Mouse (Mus musculus) stomach, embryonic 15.5 days (tissue): ENCODE data around the gene C130050O18Rik. TPM values are rescaled to one million over a fixed set of nuclear protein-coding genes. Genes with fewer than 3 reads are reported as not detected.

Experiments used
- ATAC-seq: fragments of 200-750 bp; cut with Nextera tagmentation; 2 replicates; pipeline ENCODE4 v1.8.0; 2017; ENCODE audit warnings: low read depth, moderate number of reproducible peaks, moderate TSS enrichment; ENCODE audit not compliant: insufficient read depth, low FRiP score
- H3K27ac ChIP-seq: fragments of 300-500 bp; sonication (generic); 2 replicates; pipeline ENCODE4 v1.5.1; 2015; ENCODE audit warnings: mild to moderate bottlenecking, inconsistent platforms
- H3K27me3 ChIP-seq: fragments of 300-500 bp; sonication (generic); replicated peaks from 2 replicates; pipeline ENCODE4 v1.6.1; 2015; ENCODE audit warnings: inconsistent platforms
- H3K36me3 ChIP-seq: fragments of 300-500 bp; sonication (generic); 2 replicates; pipeline ENCODE4 v1.6.1; 2015; ENCODE audit warnings: inconsistent platforms
- H3K4me1 ChIP-seq: fragments of 300-500 bp; sonication (generic); 2 replicates; pipeline ENCODE4 v1.6.1; 2015; ENCODE audit warnings: inconsistent platforms
- H3K4me2 ChIP-seq: fragments of 300-500 bp; sonication (generic); 2 replicates; pipeline ENCODE4 v1.6.1; 2015; ENCODE audit warnings: mild to moderate bottlenecking, inconsistent platforms
- H3K4me3 ChIP-seq: fragments of 300-500 bp; sonication (generic); replicated peaks from 2 replicates; pipeline ENCODE4 v1.5.1; 2015; ENCODE audit warnings: inconsistent platforms
- H3K9ac ChIP-seq: fragments of 300-500 bp; sonication (generic); 2 replicates; pipeline ENCODE4 v1.6.1; 2015; ENCODE audit warnings: inconsistent platforms
- H3K9me3 ChIP-seq: fragments of 300-500 bp; sonication (generic); 2 replicates; pipeline ENCODE4 v1.6.1; 2016; ENCODE audit warnings: inconsistent platforms
- WGBS: fragments of 180-500 bp; shearing (Covaris S2); methylation state at CpG from one replicate; pipeline ENCODE4 v1.1.7; 2015; 5-methylcytosine and 5-hydroxymethylcytosine counted together
- polyA plus RNA-seq: library from polyadenylated mRNA; unstranded; fragments of >200 nt; fragmentation: Nextera tagmentation; extraction: Ambion mirVana; gene quantifications from 2 replicates; pipeline ENCODE4 v1.2.1, GENCODE M21; 2015

Gene C130050O18Rik
- 0.72 and 1.1 TPM in 2 replicates for polyA plus RNA-seq

DNA sequence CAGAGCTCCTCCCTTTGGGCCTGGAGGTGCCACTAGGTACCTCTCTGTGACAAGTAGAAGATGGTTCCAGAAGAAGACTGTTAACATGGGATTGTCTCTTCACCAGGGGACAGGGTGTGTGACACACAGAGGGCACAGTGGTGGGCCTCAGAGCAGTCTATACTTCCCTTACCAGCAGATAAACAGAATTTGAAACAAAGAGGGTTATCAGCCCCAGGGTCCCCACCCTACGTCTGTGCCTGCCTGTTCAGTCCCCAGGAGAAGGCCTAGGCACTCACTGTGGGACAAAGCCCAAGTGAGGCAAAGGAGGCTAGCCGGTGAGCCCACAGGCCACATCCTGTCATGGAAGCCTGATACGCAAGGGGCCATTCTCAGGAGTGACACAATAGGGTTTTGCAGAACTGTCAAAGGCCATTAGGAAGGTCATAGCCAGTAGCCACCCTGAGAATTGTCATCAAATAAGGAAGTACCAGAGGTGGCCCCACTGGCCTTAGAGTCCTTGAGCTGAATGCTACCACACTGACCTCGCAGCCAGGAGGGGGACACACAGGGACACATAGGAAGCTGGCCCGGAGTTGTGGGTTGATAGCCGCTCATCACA, at the start of gene C130050O18Rik:
TSS of gene C130050O18Rik (plus strand) at position 480 of the 601 bp plus-strand sequence.
- Histone ChIP-seq H3K4me1 (peaks cover 7% of the 10 kb centered on the region; the same call in 1 of the 2 replicates), H3K4me2 (no peak within 1 kb of the TSS), H3K27ac (0 out of 2 replicates have a peak within 1 kb of the TSS, but pooled peaks have one; percentile 23), H3K4me3 (no peak within 1 kb of the TSS), H3K9me3 (no peaks in the 10 kb centered on the region), H3K36me3 (no peaks in the 10 kb centered on the region), H3K27me3 (no peaks in the 10 kb centered on the region), H3K9ac (no peak within 1 kb of the TSS)
- ATAC-seq, result no peak
- WGBS, result 77% methylated on average over 6 of the region's 6 CpGs

DNA sequence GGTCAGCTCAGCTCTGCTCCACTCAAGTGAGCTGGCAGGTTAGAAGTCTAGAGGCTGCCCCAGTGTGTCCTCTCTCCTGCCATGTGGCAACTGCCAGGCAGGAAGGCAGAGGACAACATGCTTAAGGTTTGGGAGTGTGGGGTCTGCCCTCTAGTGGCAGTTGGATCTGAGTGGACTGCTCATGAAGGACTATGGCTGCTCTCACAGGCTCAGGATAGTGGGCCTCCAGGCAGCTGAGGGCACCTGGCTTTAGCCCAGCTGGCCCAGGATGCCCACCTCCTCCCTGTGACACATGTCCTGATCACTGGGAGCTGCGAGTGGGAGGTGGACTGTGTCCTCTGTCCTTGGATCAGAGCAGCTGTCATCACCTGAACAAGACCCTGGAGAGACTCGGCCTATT, 46.4 kb upstream of the C130050O18Rik start:
- Histone ChIP-seq H3K9me3 (no peaks in the 10 kb centered on the region), H3K27ac (no peak overlapping the region), H3K4me1 (peaks cover 14% of the 10 kb centered on the region; the same call in 1 of the 2 replicates), H3K4me2 (no peak overlapping the region), H3K36me3 (no peaks in the 10 kb centered on the region), H3K27me3 (no peaks in the 10 kb centered on the region), H3K4me3 (no peak overlapping the region), H3K9ac (no peak overlapping the region)
- WGBS, result 82% methylated on average over 2 of the region's 2 CpGs
- ATAC-seq, result no peak

DNA sequence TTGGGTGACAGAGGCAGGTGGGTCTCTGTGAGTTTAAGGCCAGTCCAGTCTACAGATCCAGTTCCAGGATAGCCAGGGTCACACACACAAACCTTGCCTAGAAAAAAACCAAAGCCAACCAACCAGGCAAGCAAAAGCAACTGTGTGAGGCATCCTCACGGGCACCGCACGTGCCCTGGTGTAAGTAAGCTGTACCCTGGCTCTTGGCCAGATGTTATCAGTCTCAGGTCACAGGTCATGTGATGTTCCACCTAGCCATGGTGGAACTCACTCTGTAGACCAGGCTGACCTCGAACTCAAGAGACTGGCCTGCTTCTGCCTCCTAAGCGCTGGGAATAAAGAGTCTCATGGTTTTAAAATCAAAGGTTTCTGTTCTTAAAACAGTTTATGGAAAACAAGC, 45.8 kb upstream of the C130050O18Rik start:
- Histone ChIP-seq H3K4me3 (no peak overlapping the region), H3K9ac (no peak overlapping the region), H3K9me3 (no peaks in the 10 kb centered on the region), H3K36me3 (no peaks in the 10 kb centered on the region), H3K27me3 (no peaks in the 10 kb centered on the region), H3K27ac (no peak overlapping the region), H3K4me1 (peaks cover 13% of the 10 kb centered on the region), H3K4me2 (no peak overlapping the region)
- WGBS, result 82% methylated on average over 5 of the region's 5 CpGs
- ATAC-seq, result no peak

DNA sequence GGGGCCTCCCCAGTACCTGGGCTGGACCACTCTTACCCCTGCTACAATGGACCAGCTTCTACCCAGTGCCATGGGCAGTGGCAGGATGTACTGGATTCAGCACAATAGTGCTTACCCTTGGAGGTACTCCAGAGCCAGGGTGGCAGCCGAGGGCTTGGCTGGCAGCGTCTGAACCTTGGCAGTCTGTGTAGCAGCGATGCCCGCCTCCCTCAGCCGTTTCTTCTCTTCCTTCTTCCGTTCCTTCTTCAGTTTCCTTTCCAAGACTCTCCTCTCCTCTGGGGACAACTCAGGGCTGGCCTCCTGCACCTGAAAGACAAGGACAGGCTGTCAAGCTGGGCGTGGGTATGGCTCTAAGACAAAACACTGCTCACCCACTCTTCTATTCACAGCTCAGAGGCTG, 41.2 kb upstream of the C130050O18Rik start:
- Histone ChIP-seq H3K4me3 (no peak overlapping the region), H3K4me2 (no peak overlapping the region), H3K9me3 (no peaks in the 10 kb centered on the region), H3K9ac (no peak overlapping the region), H3K36me3 (no peaks in the 10 kb centered on the region), H3K27me3 (no peaks in the 10 kb centered on the region), H3K4me1 (peaks cover 19% of the 10 kb centered on the region), H3K27ac (no peak overlapping the region)
- WGBS, result 71% methylated on average over 7 of the region's 7 CpGs
- ATAC-seq, result no peak

DNA sequence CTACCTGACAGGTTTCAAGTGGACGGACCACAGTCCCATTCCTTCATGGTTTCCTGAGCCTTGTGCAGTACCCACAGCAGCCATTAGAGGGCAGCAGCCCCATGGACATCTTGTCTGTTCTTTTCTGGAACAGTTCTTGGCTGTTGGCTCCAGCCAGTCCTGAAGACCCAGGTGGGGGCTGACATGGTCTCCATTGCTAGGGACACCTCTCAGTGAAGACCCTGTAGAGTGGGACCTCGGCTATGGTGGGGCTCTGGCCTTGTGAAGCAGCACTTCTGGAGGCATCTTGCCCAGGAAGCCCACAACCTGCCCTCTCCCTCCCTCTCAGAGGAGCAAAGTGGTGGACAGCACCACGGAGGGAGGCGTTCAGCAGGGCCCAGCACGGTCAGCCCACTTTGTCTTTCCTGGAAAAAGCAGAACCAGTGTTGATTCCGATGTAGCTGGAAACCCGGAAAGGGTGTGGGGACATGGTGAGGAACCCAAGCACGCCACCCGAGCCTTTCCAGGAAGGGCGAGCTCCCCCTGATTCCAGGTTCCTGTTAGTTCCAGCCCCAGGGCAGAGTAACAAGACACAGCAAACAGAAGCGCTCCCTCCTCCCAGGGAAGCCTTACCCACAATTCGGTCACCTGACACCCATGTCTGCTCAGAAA, 40.7 kb upstream of the C130050O18Rik start:
- 20% methylated on average over 12 of the region's 12 CpGs for whole genome bisulfite sequencing
- Histone ChIP-seq H3K27ac (no peak overlapping the region), H3K27me3 (no peaks in the 10 kb centered on the region), H3K4me3 (no peak overlapping the region), H3K4me1 (peaks cover 20% of the 10 kb centered on the region), H3K36me3 (no peaks in the 10 kb centered on the region), H3K9ac (no peak overlapping the region), H3K4me2 (0 out of 2 replicates have a peak overlapping the region, but pooled peaks have one; percentile 3), H3K9me3 (no peaks in the 10 kb centered on the region)
- ATAC-seq, result peak; percentile 40

DNA sequence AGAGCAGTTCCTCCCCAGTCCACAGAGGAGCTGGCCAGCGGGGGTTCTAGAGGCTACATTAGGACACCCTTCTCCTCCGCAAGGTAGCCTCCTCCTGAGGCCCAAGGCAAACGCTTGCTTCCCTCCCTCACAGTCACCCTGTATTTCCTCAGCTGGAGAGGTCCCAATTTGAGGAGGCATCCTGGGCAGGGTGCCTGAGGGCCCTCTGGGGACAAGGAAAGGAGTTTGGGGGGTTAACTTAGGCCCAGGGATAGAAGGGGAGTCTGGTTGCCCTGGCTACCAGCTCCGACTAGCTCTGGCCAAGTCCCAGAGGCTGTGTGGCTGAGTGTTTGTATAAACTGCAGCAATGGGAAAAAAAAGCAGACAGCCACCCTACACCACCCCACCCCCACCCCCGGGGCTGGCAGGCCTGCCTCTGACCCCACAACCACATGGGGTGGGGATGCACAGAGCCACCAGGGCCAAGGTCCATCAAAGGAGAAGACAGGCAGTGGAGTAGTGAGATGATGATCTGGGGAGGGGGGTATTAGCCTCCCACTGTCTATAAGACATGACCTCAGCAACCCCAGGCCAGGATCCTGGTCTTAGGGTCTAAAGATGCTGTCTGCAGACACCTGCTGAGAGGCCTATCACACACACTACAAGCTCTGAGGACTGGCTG, 40.0 kb upstream of the C130050O18Rik start:
- Histone ChIP-seq H3K4me1 (peaks cover 20% of the 10 kb centered on the region), H3K27me3 (no peaks in the 10 kb centered on the region), H3K9me3 (no peaks in the 10 kb centered on the region), H3K4me2 (no peak overlapping the region), H3K9ac (no peak overlapping the region), H3K27ac (no peak overlapping the region), H3K4me3 (no peak overlapping the region), H3K36me3 (no peaks in the 10 kb centered on the region)
- whole genome bisulfite sequencing, result 33% methylated on average over 5 of the region's 5 CpGs
- ATAC-seq, result no peak

DNA sequence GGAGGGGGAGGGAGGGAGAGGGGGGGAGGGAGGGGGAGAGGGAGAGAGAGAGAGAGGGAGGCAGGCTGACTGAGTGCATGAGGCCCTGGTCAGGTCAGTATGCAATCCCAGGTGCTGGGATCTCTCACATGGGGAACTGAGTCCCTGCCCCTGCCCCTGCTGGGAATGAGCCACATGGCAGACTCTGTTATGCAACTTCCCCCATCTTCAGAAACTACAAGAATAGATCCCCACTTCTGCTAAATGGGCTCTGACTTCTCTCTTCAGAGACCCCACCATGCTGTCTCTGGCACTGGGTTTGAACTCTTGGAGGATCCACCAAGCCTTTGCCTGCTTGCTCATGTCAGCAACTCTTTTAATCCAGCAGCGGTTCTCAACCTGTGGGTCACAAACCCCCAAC, 39.3 kb upstream of the C130050O18Rik start:
- peaks cover 20% of the 10 kb centered on the region for H3K4me1 ChIP-seq
- 38% methylated on average over 1 of the region's 1 CpGs for WGBS
- no peaks in the 10 kb centered on the region for H3K36me3 ChIP-seq
- ATAC-seq, result no peak
- H3K4me2 ChIP-seq, result no peak overlapping the region
- no peak overlapping the region for H3K9ac ChIP-seq
- H3K27ac ChIP-seq, result no peak overlapping the region
- H3K4me3 ChIP-seq, result no peak overlapping the region
- H3K9me3 ChIP-seq, result no peaks in the 10 kb centered on the region
- no peaks in the 10 kb centered on the region for H3K27me3 ChIP-seq

DNA sequence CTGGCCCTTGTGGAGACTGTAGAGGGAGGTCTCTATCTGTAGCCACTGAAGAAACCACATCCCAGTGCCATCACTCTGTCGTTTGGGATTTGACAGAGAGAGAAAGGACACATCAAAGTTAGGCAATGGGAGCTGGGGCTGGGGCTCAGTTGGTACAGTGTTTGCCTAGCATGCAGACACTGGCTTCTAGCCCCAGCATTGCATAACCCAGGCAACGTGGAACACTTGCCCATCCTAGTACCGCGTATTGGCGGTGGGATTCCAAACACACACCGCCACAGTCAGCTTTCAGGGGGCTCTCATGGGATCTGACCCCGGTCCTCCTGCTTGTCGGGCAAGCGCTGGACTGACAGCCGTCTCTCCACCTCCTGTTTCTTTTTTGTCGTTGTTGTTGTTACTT, 38.6 kb upstream of the C130050O18Rik start:
- Histone ChIP-seq H3K9me3 (no peaks in the 10 kb centered on the region), H3K27me3 (no peaks in the 10 kb centered on the region), H3K4me3 (no peak overlapping the region), H3K4me1 (peaks cover 26% of the 10 kb centered on the region), H3K36me3 (no peaks in the 10 kb centered on the region), H3K4me2 (no peak overlapping the region), H3K27ac (no peak overlapping the region), H3K9ac (no peak overlapping the region)
- no peak for ATAC-seq
- WGBS, result 77% methylated on average over 11 of the region's 11 CpGs

DNA sequence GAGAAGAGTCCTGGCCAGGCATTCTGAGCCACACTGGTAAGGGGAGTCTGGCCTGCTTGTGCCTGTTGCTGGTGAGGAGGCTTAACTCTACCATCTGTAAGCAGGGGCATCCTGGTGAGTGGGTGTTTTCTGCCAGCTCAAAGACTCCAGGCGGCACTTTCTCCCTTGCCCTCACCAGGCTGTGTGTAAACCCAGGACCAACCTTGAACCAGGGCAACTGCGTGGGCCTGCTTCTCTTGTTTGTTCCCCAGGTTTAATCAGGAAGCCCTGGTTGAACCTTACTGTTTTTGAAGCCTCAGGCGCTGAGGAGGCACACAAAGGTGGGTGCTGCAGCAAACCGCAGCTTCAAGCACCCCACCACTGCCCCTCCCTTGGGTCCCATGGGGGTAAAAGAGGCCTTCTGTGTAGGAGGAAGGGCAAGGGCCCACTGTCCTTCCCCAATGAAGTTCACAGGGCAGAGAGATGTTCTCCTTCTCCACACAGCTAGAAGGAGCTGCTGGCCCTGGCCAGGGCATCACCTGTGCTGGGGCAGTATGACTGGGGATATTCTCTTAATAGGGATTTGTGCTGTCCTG, 37.1 kb upstream of the C130050O18Rik start:
- Histone ChIP-seq H3K4me3 (no peak overlapping the region), H3K27me3 (no peaks in the 10 kb centered on the region), H3K9me3 (no peaks in the 10 kb centered on the region), H3K4me2 (no peak overlapping the region), H3K27ac (no peak overlapping the region), H3K36me3 (no peaks in the 10 kb centered on the region), H3K4me1 (peaks cover 37% of the 10 kb centered on the region), H3K9ac (no peak overlapping the region)
- WGBS, result 80% methylated on average over 4 of the region's 4 CpGs
- ATAC-seq, result no peak

DNA sequence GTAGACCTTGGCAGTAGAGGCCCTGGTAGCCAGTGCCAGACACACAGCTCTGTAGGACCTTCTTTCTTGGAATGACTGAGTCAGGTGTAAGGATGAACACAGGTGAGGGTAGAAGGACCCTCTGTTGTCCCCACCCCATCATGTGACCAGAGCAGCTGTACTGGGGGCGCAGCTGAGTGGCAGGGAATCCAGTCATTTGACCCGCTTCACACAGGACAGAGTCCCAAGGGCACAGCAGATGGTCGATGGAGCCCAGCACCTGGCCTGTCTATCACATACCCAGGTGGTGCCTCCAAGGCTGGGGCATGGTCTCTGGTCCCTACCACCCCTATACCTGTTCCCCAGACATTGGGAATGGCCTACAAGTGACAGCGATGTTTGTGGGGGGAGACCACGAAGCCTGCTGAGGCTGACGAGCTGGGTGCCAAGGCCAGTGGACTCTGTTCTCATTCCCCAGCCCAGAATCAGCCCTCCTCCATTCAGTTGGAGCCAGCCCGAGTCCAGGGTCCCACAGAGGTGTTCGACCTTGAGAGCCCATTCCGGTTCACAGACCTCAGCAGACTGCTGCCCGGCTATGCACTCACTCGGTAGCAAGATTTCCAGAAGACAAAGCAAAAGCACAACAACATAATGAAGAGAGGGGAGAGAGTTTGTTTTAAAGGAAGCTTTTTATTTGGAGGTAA, 36.3 kb upstream of the C130050O18Rik start:
- no peak overlapping the region for H3K4me3 ChIP-seq
- no peak overlapping the region for H3K9ac ChIP-seq
- H3K4me2 ChIP-seq, result no peak overlapping the region
- no peaks in the 10 kb centered on the region for H3K27me3 ChIP-seq
- no peaks in the 10 kb centered on the region for H3K9me3 ChIP-seq
- 82% methylated on average over 11 of the region's 11 CpGs for WGBS
- H3K36me3 ChIP-seq, result no peaks in the 10 kb centered on the region
- H3K4me1 ChIP-seq, result peaks cover 37% of the 10 kb centered on the region
- ATAC-seq, result no peak
- H3K27ac ChIP-seq, result no peak overlapping the region

DNA sequence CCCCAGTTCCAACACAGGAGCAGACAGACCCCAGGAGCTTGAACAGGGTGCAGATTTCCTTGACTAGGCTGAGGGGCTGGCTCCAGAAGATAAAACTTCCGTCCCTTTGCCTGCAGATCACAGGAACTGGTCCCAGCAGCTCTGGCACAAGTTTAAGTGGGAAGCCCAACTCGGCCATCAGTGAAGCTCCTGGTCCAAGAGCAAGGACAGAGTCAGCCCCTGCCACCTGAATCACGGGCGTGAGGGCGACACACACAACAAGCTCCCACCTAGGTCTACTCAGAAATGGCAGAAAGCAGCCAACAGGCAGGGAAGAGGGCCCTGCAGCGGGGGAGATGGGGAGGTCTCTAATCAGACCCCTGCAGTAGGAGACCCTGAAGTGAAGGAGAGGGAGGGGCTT, 34.7 kb upstream of the C130050O18Rik start:
- H3K4me2 ChIP-seq, result peak overlapping the region; percentile 73; the same call in 1 of the 2 replicates
- no peaks in the 10 kb centered on the region for H3K9me3 ChIP-seq
- H3K9ac ChIP-seq, result no peak overlapping the region
- ATAC-seq, result no peak
- peaks cover 34% of the 10 kb centered on the region for H3K4me1 ChIP-seq
- H3K4me3 ChIP-seq, result no peak overlapping the region
- 84% methylated on average over 6 of the region's 6 CpGs for WGBS
- no peak overlapping the region for H3K27ac ChIP-seq
- no peaks in the 10 kb centered on the region for H3K36me3 ChIP-seq
- no peaks in the 10 kb centered on the region for H3K27me3 ChIP-seq
